Mouse (Mus musculus): ENCODE results near the gene Gm6993. TPM values are rescaled to one million over a fixed set of nuclear protein-coding genes. Genes with fewer than 3 reads are reported as not detected.

Gm6993 gene
- total RNA-seq, 2 experiments from 2014 or later = not detected

GRCm38 (mm10) chr12:31283617-31284136 is 43.1 kb downstream of the Gm6993 start:
- H3K27ac ChIP-seq = no peak overlapping the region
- H3K4me3 ChIP-seq = no peak overlapping the region
- TF ChIP-seq CTCF (conservative IDR thresholded peaks at IDR 0.05) = no peak
- DNase-seq (ENCODE audit: low spot score in 2 of 2) = no peak

- Histone ChIP-seq H3K27ac (no peak overlapping the region), H3K4me3 (no peak overlapping the region)
- DNase-seq (ENCODE audit: low spot score in 2 of 2) = no peak
- no peak for TF ChIP-seq CTCF (conservative IDR thresholded peaks at IDR 0.05)
Measured at GRCm38 (mm10) chr12:31289046-31289445, 48.5 kb downstream of the Gm6993 start.

Other genes starting within 250 kb of the Gm6993 start
- not detected for gene Fam110c, start 166.9 kb upstream of the Gm6993 start, total RNA-seq (2021)
- 10 to 100 TPM; 37.8 to 46.8 TPM for gene Lamb1, start 24.5 kb downstream of the Gm6993 start, total RNA-seq (2021)
- gene Dld, start 110.7 kb downstream of the Gm6993 start, total RNA-seq (2021) = 100 to 1,000 TPM; 106 to 108 TPM
- under 1 TPM; 0.15 to 0.56 TPM for gene Slc26a3, start 150.1 kb downstream of the Gm6993 start, total RNA-seq (2021)

Data from layer of hippocampus, adult 2 months (tissue).